Comparison of ENCODE assay signal across 16 mouse cellular contexts in the genomic region with DNA sequence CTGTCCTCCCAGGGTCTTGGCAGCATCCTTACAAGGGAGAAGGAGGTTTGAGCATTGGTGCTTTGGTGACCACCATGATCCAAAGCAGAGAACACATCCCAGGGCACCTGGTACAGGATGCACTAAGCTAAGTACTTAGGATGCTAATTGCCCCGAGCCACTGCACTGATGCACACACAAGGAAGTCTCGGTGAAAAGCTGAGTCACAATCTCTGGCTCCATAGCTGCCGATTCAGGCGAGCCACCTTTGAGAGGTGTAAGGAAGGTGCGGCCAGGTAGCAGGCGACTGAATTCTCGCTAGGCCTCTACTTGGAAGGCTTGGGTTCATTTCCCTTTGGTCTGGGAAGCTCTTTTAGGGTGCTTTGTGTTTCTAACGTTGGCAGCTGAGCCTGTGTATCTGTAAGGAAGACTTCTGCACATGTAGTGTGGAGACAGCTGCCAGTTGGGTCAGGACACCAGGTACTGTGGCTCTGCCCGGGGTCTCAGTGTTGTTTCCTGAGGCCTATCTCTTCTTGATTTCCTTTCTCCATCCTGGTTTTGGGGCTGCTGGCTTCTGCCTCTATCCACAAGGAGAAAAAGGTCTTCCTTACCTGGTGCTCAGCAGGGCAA.
DNase-seq lines count a peak whose midpoint lies in the region; ATAC-seq and TF ChIP-seq lines count a peak whose summit lies in the region.
"Had no signal": no experiment of that assay in that cellular context is flagged by ENCODE, and none has a peak within 500 bp of the region (broad histone marks: within the 10 kb centered on the region; RNA-seq: fewer than 3 reads in every experiment).

No protein-coding gene starts in this region.

- peak overlapping the region; percentile 44; the same call in 1 of the 2 replicates for H3K27ac ChIP-seq in embryonic facial prominence, embryonic 13.5 days
- no peak overlapping the region; the same call in 1 of the 2 replicates for H3K27ac ChIP-seq in embryonic facial prominence, embryonic 10.5 days (replicated peaks)
- H3K27ac ChIP-seq in liver, adult 2 months (replicated peaks; ENCODE audit: insufficient read depth, low read depth, low read length) = peak overlapping the region; percentile 85
- peak overlapping the region; percentile 49; the same call in 1 of the 2 replicates for H3K27ac ChIP-seq in intestine, embryonic 15.5 days
- peak overlapping the region; percentile 71 for H3K27ac ChIP-seq in small intestine, adult 2 months (ENCODE audit: insufficient read depth, low read depth, low read length)
- H3K27ac ChIP-seq: forebrain, embryonic 10.5 days; heart, embryonic 15.5 days; hindbrain, embryonic 15.5 days had no signal

- H3K4me1 ChIP-seq in embryonic facial prominence, embryonic 13.5 days = peaks cover 23% of the 10 kb centered on the region
- H3K4me1 ChIP-seq in embryonic facial prominence, embryonic 10.5 days = peaks cover 23% of the 10 kb centered on the region
- peaks cover 34% of the 10 kb centered on the region for H3K4me1 ChIP-seq in liver, adult 2 months (ENCODE audit: control insufficient read depth, insufficient read depth, low read length)
- H3K4me1 ChIP-seq in intestine, embryonic 15.5 days (replicated peaks) = peaks cover 36% of the 10 kb centered on the region
- peaks cover 16% of the 10 kb centered on the region for H3K4me1 ChIP-seq in small intestine, adult 2 months (ENCODE audit: control insufficient read depth, insufficient read depth, insufficient read length, low read length)
- H3K4me1 ChIP-seq: hindbrain, embryonic 15.5 days had no signal

- H3K79me2 ChIP-seq in liver, adult 2 months (ENCODE audit: control insufficient read depth, insufficient read depth, low read length) = peaks cover 59% of the 10 kb centered on the region

- H3K9ac ChIP-seq in embryonic facial prominence, embryonic 13.5 days = no peak overlapping the region
- H3K9ac ChIP-seq in liver, adult 2 months (ENCODE audit: low read depth, low read length) = peak overlapping the region; percentile 22
- H3K9ac ChIP-seq in intestine, embryonic 15.5 days = 0 out of 2 replicates have a peak overlapping the region, but pooled peaks have one; percentile 12
- H3K9ac ChIP-seq: heart, embryonic 15.5 days; hindbrain, embryonic 15.5 days; lung, embryonic 14.5 days had no signal

- H3K36me3 ChIP-seq in embryonic facial prominence, embryonic 13.5 days = no peaks in the 10 kb centered on the region
- no peaks in the 10 kb centered on the region for H3K36me3 ChIP-seq in embryonic facial prominence, embryonic 10.5 days (replicated peaks)
- H3K36me3 ChIP-seq in liver, adult 2 months (ENCODE audit: control insufficient read depth, insufficient read depth, low read length) = no peaks in the 10 kb centered on the region
- H3K36me3 ChIP-seq in intestine, embryonic 15.5 days = no peaks in the 10 kb centered on the region
- H3K36me3 ChIP-seq in small intestine, adult 2 months (ENCODE audit: control insufficient read depth, insufficient read depth, low read length) = 0 out of 2 replicates have a peak, but pooled peaks cover 2% of the 10 kb centered on the region
- H3K36me3 ChIP-seq: forebrain, embryonic 10.5 days; heart, embryonic 15.5 days; hindbrain, embryonic 15.5 days had no signal

- DNase-seq in embryonic facial prominence, embryonic 10.5 days (ENCODE audit: low spot score) = no peak
- no peak for DNase-seq in liver, adult 2 months (ENCODE audit: extremely low read depth, low read depth, low spot score)
- DNase-seq in liver = no peak
- DNase-seq in right cerebral cortex, postnatal 36 days (ENCODE audit: low spot score in 2 of 2) = no peak
- DNase-seq in layer of hippocampus, adult 9-10 months (ENCODE audit: low spot score) = no peak
- DNase-seq: lung, embryonic 14.5 days; spleen, adult 18-20 months had no signal

- no peak overlapping the region for H3K4me2 ChIP-seq in embryonic facial prominence, embryonic 13.5 days
- H3K4me2 ChIP-seq in intestine, embryonic 15.5 days (replicated peaks) = no peak overlapping the region
- H3K4me2 ChIP-seq: heart, embryonic 15.5 days; hindbrain, embryonic 15.5 days; lung, embryonic 14.5 days; midbrain, embryonic 11.5 days had no signal

- no peak for ATAC-seq in embryonic facial prominence, embryonic 13.5 days (ENCODE audit: insufficient number of reproducible peaks, insufficient read depth, low FRiP score, low TSS enrichment, low read depth)
- peak; percentile 55; the same call in 1 of the 2 replicates for ATAC-seq in intestine, embryonic 15.5 days
- ATAC-seq: activated CD4-positive, CD25-positive, alpha-beta regulatory T cell, adult 4 months had no signal

- no peaks in the 10 kb centered on the region for H3K27me3 ChIP-seq in embryonic facial prominence, embryonic 13.5 days
- H3K27me3 ChIP-seq in embryonic facial prominence, embryonic 10.5 days (replicated peaks; ENCODE audit: low read depth, poor library complexity, severe bottlenecking) = no peaks in the 10 kb centered on the region
- H3K27me3 ChIP-seq in liver, adult 2 months (ENCODE audit: control insufficient read depth, insufficient read depth, low read length) = no peaks in the 10 kb centered on the region
- H3K27me3 ChIP-seq in intestine, embryonic 15.5 days (replicated peaks) = no peaks in the 10 kb centered on the region
- H3K27me3 ChIP-seq in small intestine, adult 2 months (ENCODE audit: control insufficient read depth, insufficient read depth, low read length) = no peaks in the 10 kb centered on the region
- H3K27me3 ChIP-seq: heart, embryonic 15.5 days; hindbrain, embryonic 15.5 days had no signal

- no peaks in the 10 kb centered on the region for H3K9me3 ChIP-seq in embryonic facial prominence, embryonic 13.5 days
- H3K9me3 ChIP-seq in embryonic facial prominence, embryonic 10.5 days = no peaks in the 10 kb centered on the region
- H3K9me3 ChIP-seq in intestine, embryonic 15.5 days = no peaks in the 10 kb centered on the region
- H3K9me3 ChIP-seq: forebrain, embryonic 10.5 days; G1E; heart, embryonic 15.5 days; hindbrain, embryonic 15.5 days had no signal

- TF ChIP-seq POLR2A in liver, adult 2 months (IDR thresholded peaks at IDR 0.05; ENCODE audit: extremely low read depth, insufficient read depth, low read length) = no peak
- no peak for TF ChIP-seq POLR2A in small intestine, adult 2 months (IDR thresholded peaks at IDR 0.05; ENCODE audit: low read depth, low read length)

- 70% methylated on average over 9 of the region's 9 CpGs for WGBS in embryonic facial prominence, embryonic 13.5 days
- 78% methylated on average over 9 of the region's 9 CpGs for WGBS in embryonic facial prominence, embryonic 10.5 days
- 30% methylated on average over 9 of the region's 9 CpGs for WGBS in liver, adult 2 months
- 66% methylated on average over 9 of the region's 9 CpGs for WGBS in intestine, embryonic 15.5 days
- 23% methylated on average over 9 of the region's 9 CpGs for WGBS in small intestine, adult 2 months

- H3K4me3 ChIP-seq in embryonic facial prominence, embryonic 13.5 days = no peak overlapping the region
- no peak overlapping the region for H3K4me3 ChIP-seq in embryonic facial prominence, embryonic 10.5 days
- H3K4me3 ChIP-seq in liver, adult 2 months (ENCODE audit: insufficient read depth, low read depth, low read length) = no peak overlapping the region
- no peak overlapping the region for H3K4me3 ChIP-seq in intestine, embryonic 15.5 days (replicated peaks)
- no peak overlapping the region for H3K4me3 ChIP-seq in small intestine, adult 2 months (ENCODE audit: low read depth, low read length)
- H3K4me3 ChIP-seq: forebrain, embryonic 10.5 days; heart, embryonic 15.5 days; hindbrain, embryonic 15.5 days had no signal

- no peak for TF ChIP-seq CTCF in liver, adult 2 months (IDR thresholded peaks at IDR 0.05; ENCODE audit: low read depth, low read length)
- TF ChIP-seq CTCF in small intestine, adult 2 months (IDR thresholded peaks at IDR 0.05; ENCODE audit: extremely low read depth, insufficient read length, insufficient replicate concordance, low read depth, low read length) = no peak
